Mouse (Mus musculus) 3T3-L1 (cell line): ENCODE measurements around the gene Nsun7.
A peak's percentile ranks its signal among the peaks of the same experiment; 100 is the strongest.

Source experiments
- DNase-seq: peaks from one replicate; pipeline ENCODE4 v3.0.0-alpha.2; 2015; ENCODE audit warnings: low read depth, low spot score

Gene Nsun7

GRCm38 (mm10) chr5:66279650-66280049, 20.0 kb downstream of the Nsun7 start:
- DNase-seq = no peak

DNA sequence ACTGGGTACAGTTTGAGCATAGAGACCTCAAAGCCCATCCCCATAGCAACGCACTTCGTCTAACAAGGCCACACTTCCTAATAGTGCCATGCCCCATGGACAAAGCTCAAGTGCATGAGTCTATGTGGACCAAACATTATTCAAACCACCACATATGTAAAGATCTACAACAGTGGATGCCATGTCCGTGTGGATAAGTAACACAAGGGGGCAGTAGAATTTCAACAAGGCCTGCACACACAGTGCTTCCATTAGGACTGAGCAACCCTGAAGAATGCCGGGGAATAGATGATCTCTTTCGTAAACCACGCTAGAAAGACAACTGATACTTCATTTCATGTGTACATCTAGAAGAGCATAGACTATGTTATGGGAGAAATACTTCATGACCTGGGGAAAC, 21.0 kb downstream of the Nsun7 start:
- peak; percentile 24 for DNase-seq

DNA sequence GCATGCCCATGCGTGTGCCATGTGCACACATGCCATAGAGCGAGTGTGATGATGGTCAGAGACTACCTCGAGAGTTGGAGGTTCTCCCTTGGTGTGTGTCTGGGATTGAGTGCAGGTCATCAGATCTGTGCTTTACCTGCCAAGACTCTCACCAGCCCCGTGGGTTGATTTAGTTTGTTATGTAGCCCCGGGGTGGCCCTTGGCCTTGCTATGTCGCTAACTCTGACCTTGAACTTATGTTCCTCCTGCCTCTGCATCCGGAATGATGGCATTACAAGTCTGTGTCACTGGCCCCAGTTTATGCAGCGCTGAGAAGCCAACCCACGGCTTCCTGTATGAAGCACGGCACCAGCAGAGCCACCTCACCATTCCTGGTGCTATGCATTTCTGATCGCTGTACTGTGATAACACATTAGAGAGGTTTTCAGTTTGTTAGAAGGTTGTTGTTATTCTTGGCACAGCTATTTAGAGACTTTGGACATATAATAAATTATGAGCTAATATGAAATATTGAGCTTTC, 34.5 kb downstream of the Nsun7 start:
- DNase-seq = no peak

- DNase-seq = no peak
These were observed 35.3 kb downstream of the Nsun7 start for GRCm38 (mm10) chr5:66294952-66295351.

DNA sequence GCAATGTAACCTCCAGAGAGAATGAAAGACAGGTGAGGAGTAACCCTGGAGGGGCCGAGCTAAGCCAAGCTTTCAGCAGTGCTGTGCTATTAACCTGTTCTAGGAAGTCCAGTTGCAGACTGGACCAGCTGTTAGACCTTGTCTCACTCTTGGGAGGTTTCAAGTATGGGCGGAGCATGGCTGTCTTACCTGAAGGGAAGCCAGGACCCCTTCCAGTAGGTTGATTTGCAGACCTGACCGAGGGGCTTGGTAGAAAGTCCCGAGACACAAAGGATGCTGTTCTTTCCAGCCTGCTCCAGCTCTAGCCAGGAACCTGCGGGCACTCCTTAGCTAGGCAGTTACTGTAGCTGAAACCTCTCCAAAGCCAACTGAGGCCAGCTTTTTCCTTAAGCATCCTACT, 36.4 kb downstream of the Nsun7 start:
- no peak for DNase-seq

- DNase-seq = no peak
These were observed 39.2 kb downstream of the Nsun7 start for GRCm38 (mm10) chr5:66298856-66299255.

- no peak for DNase-seq
These were observed 40.9 kb downstream of the Nsun7 start for GRCm38 (mm10) chr5:66300576-66300975.

- DNase-seq = no peak
These were observed 42.6 kb downstream of the Nsun7 start for GRCm38 (mm10) chr5:66302085-66302815.

- DNase-seq = no peak
These were observed 43.2 kb downstream of the Nsun7 start for GRCm38 (mm10) chr5:66302873-66303272.

- DNase-seq = no peak
These were observed 44.8 kb downstream of the Nsun7 start for GRCm38 (mm10) chr5:66304300-66305067.

GRCm38 (mm10) chr5:66305511-66305910, 45.8 kb downstream of the Nsun7 start:
- no peak for DNase-seq

DNA sequence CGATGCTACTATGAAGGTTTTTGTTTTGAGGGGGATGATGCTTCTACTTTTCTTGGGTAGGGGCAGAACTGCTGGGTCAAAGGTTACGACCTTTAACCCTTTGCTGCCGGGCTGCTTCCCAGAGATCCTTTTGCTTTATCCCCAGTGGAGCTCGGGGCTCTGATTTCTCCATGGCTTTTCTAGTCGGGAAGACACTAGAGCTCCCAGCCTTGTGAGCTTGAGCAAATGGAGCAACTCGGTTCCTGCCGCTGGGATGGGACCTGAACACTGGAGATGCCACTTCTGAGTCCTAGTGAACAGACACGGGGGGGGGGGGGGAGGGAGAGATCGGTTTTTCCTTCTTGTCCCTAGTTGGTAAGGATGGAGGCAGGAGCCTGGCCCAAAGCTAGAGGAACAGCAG, 50.6 kb downstream of the Nsun7 start:
- no peak for DNase-seq

GRCm38 (mm10) chr5:66310806-66311205, 51.1 kb downstream of the Nsun7 start:
- no peak for DNase-seq

DNA sequence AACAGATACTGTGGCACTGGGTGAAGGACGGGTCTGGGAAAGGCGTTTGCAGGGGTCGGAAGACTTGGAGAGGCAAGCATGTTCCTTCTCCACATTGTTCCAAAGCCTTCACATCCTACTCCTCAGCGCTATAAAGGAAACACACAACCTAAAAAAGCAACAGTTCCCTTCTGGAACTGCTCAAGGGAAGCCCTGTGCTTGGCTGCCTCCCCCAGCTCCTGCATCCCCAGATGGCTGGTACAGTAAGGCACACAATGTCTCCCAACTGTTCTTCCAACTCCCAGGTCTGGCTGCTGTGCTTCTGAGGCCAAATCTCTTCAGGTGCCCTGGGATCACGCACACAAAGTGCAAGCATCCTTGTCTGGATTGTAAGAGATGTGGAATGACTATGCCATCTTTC, 56.1 kb downstream of the Nsun7 start:
- no peak for DNase-seq

DNA sequence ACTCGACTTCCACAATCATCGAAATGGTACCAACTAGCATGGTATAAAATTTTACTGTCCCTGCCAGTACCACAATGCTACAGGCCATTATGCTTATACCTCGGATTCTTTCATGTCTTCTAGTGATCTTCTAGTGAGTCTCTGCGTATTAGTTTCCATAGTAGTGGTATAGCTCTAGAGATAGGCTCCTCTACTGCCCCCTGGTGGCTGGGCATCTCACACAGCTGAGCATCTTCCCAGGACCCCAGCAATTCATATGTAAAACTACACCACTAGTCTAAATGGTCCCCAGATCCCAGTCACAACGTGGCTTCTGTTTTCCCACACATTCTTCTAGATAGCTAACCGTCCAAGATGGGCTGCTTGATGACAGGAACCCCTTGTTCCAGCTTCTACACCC, 59.6 kb downstream of the Nsun7 start:
- peak; percentile 65 for DNase-seq

DNA sequence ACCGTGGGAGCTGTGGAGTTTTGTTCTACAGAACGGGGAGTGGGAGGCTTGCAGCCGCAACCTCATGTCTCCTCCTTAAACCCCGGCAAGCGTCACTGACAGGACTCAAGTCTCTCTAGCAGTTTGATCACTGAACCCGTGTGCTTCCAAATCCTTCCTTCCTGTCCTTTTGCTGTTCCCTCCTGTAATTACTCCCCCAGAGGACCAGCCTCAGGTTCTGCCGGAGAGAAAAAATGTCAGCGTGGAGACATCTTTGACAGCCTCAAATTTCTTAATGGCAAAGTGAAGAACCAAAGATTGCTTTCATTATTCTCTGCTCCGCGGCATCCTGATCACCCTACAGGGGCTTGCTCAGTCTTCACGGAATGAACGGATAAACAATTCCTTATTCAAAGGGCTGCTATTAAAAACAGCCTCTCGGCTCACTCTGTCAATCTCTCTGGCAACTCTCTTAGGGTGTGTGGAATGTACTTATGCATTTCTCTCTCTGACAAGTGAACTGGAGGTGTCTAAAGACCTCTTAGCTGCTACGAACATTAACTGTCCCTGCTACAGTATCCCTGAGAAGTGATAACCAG, 60.2 kb downstream of the Nsun7 start:
- DNase-seq = no peak

GRCm38 (mm10) chr5:66323131-66323530, 63.4 kb downstream of the Nsun7 start:
- no peak for DNase-seq

DNA sequence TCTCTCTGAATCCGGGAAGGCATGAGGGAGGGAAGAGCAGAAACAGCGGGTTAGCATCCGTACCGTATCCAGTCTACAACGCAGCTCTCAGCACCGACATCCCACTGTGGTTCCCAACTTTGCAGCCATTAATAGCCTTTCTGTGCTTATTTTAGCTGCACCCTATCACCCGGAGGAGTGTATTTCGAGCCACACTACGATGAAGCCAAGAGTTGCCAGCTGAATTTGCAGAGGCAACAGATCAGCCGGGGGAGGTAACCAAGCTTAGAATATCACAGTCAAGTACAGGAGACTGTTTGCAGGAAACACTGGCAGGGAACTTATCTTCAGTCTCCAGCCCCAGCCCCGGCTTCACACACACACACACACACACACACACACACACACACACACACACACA, 63.9 kb downstream of the Nsun7 start:
- DNase-seq = no peak

DNA sequence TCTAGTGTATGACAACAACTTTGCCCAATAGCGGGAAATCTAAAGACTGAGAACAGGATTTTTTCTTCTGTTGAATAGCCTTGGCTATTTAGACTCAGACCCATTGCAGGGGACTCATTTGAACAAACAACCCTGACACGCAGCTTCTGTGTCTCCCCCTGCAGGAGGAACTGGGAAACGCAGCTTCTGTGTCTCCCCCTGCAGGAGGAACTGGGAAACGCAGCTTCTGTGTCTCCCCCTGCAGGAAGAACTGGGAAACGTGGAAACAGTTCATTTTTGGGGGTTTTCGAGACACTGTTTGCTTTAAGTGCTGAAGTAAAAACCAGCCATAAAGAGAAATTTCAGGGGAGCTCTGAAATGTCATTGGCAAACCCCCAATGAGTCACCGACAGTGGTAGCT, 66.7 kb downstream of the Nsun7 start:
- no peak for DNase-seq

- no peak for DNase-seq
These were observed 68.4 kb downstream of the Nsun7 start for GRCm38 (mm10) chr5:66327949-66328726.

- DNase-seq = no peak
These were observed 69.1 kb downstream of the Nsun7 start for GRCm38 (mm10) chr5:66328766-66329165.

DNA sequence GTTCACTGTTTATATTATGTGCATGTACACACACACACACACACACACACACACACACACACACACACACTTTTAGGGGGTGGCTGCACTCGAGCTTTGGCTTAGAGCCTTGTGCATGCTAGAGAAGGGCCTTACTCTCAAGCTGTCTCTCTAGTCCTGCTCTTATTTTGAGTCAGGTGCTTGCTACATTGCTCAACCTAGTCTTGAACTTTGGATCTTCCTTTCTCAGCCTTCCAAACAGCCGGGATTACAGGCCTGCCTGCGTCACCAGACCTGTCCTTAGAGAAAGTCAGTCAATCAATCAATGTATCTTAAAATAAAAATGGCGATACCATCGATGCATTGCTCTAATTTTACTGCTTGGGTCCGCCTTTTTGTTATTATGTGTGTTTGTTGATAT, 71.1 kb downstream of the Nsun7 start:
- DNase-seq = no peak
